Mouse (Mus musculus) cerebellum, adult 9-11 months (tissue): ENCODE measurements around the gene Cdsn.

Experiments
- DNase-seq: peaks from one replicate; pipeline ENCODE4 v3.0.0; 2022

Gene Cdsn

DNA sequence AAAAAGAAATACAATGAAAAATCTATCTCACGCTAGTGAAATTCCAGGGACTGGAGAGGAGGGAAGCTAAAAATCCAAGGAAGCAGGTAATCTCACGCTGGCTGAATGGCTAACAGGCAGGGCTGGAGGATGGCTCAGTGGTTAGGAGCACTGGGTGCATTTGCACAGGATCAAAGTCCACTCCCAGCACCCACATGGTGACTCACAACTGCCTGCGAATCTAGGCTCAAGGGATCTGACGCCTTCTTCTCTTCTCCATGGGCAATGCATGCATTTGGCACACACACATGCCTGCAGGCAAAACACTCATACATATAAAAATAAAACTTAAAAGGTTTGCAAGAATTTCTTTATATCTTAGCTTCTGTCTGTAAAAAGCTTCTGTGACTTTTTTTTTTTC lies 14.5 kb upstream of the Cdsn start:
- no peak for DNase-seq

- no peak for DNase-seq
Measured at GRCm38 (mm10) chr17:35538476-35538875, 13.5 kb upstream of the Cdsn start.

DNA sequence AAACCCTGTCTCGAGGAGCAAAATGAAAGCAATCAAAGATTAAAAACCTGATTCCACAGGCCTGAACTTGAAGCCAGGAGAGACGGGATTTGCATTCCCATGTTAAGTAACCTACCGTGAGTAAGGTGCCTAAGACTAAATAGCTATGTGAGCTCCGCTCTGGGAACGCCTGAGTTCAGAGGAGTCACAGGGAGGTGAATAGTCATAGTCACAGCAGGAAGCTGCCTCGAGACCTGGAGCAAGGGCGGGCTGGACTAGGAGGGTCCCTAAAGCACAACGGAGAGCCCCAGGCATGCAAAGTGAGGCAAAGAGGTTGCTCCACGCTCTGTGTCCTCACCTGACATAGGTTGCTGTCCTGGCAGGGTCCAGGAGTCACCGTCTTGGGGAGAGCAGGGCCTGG lies 12.4 kb upstream of the Cdsn start:
- DNase-seq = no peak

DNA sequence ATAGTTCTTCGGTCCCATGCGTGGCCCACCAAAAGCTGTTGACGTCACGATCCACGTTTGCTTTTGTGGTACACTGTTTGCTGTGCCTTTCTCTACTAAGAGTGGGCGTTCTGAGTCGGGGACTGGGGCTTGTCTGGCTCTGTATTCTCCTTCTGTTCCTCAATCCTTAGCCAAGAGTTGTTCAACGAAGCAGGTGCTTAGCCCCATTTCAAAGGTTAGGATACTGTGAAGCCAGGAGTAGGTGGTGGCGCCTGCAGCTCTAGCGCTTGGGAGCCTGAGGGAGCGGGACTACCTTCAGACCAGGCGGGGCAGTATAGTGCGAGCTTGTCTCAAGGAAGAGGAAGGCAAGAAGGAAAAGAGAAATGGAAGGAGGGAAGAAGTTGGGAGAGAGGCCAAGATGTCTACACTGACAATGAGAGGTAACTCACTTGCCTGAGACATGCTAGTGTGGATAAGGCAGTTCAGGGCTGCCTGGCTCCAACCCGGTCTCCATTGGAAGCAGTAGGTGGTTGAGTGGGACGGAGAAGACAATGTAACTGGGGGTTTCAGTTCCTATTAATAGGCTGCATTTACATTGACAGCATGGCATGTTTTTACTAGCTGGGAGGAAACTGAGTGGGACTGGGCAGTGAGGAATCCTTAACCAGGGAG lies 9.0 kb upstream of the Cdsn start:
- DNase-seq = no peak

- DNase-seq = no peak
Measured at GRCm38 (mm10) chr17:35543412-35543861, 8.5 kb upstream of the Cdsn start.

GRCm38 (mm10) chr17:35544001-35544400 lies 7.9 kb upstream of the Cdsn start:
- DNase-seq = no peak

- DNase-seq = peak; percentile 46
Measured at GRCm38 (mm10) chr17:35544680-35545079, 7.2 kb upstream of the Cdsn start.

- no peak for DNase-seq
Measured at GRCm38 (mm10) chr17:35547465-35547864, 4.5 kb upstream of the Cdsn start.

DNA sequence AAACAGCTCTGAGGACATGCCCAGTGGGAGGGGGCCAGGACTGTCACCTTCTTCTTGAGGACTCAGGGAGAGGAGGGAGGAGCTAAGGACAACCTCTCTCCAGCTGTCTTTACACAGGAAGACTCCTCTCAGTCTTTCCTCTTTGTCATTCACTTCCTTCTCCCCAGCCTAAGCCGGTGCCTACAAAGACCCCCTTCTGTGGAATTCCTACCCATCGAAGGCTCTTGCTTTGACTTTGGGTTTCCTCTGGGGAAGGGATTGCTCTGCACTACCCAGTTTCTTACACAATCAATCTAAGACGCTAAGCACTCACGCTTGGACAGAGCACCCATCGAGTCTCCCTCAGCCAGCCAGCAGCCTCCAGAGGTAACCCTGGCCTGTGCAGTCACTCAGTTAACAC lies 3.3 kb upstream of the Cdsn start:
- DNase-seq = no peak

DNA sequence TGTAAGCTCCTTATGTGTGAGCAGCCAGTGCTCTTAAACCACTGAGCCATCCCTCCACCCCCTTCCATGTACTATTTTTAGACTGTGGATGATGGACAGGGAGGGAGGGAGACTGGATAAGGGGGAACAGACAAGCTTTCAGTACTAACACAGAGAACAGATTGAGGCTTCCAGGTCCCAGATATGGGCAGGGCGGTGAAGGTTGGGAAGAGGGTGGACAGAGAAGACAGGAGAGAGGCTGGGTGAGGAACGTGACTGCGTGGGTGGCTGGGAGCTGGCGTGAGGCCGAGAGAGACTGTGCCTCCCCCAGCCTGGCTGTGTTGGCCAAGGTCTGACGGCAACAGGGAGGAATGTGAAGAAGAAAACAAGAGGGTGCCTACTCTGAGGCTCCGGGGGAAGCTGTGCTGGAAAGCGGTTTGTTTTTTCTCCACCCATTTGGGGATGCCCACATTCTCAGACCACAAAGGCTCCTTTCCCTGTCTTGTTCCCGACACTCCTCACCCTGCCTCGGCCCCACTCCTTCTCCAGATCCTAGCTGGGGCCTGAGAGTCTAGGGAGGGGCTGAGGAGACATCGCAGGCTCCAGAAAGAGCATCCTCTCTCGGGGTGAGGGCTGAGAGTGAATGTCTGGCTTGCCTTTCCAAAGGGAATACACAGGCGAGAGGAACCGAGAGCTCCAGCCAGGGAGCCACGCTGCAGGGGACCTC lies 2.3 kb upstream of the Cdsn start:
- DNase-seq = peak; percentile 92

- DNase-seq = no peak
Measured at GRCm38 (mm10) chr17:35550143-35550494, 1.8 kb upstream of the Cdsn start.

GRCm38 (mm10) chr17:35550871-35551270 lies 1.1 kb upstream of the Cdsn start:
- no peak for DNase-seq

DNA sequence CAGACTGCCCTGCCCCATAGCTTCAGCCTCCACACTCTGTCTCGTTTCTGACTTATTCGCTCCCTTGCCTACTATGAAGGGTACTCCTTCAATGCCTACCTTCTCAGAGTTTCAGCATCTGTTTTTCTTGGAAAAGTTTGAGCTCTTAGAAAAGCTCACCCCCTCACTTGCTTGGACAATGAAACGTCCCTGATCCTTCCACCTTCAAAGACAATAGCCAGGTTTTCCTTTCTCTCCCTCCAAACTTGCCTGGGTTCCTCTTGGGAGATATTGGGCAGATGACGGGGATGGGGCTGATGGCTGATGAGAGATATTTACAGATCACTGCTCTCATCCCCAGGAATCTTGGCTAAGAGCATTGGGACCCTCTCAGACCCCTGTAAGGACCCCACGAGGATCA lies 2.4 kb downstream of the Cdsn start:
- no peak for DNase-seq

GRCm38 (mm10) chr17:35554761-35555397 lies 3.0 kb downstream of the Cdsn start:
- no peak for DNase-seq

DNA sequence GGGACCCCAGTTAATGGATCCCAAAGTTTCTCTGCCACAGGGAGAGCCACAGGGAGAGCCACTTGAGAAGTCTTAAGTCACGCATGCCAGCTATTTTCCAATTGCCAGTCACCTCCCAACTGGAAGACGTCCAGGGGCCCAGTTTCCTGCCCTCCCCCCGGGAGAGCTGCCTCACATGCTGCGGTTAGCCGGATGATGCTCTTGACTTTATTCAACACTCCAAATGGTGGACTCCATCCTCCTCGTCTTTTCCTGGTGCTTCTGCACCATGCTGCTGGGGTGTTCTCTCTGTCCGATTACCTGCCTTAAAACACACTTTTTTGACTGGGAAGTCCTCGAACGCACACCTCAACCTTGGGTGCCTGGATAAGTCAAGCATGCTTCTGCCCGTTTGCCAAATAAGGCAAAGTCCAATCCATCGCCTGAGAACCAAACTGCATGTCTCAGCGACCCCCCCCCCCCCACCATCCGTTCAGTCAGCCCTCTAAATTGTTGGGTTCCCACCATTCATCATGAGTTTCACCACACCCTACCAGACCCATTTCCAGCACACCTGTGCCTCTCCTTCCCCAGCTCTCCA lies 4.3 kb downstream of the Cdsn start:
- DNase-seq = no peak

DNA sequence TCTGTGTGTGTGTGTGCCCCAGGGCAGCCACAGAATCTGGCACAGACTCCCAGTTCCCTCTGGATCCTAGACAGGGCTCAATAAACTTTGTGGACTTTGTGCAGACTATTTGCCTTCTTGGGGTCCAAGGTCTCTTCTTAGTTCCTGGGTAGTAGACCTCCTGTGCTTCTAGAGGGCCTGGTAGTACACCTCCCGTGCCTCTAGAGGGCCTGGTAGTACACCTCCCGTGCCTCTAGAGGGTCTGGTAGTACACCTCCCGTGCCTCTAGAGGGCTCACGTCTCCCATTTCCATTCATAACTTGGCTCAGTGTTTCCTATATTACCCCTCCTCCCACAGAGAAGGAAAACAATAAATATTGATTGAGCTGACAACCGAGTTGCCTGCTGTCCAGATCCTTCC lies 4.9 kb downstream of the Cdsn start:
- no peak for DNase-seq

GRCm38 (mm10) chr17:35557351-35557750 lies 5.4 kb downstream of the Cdsn start:
- DNase-seq = no peak

- DNase-seq = no peak
Measured at GRCm38 (mm10) chr17:35558216-35558615, 6.3 kb downstream of the Cdsn start.

GRCm38 (mm10) chr17:35567150-35567549 lies 15.2 kb downstream of the Cdsn start, which contains the start of gene 2300002M23Rik:
Gene 2300002M23Rik, plus strand, starts transcription at chr17:35567450.
- DNase-seq = no peak

- no peak for DNase-seq
Measured at GRCm38 (mm10) chr17:35567767-35568166, 15.8 kb downstream of the Cdsn start.

DNA sequence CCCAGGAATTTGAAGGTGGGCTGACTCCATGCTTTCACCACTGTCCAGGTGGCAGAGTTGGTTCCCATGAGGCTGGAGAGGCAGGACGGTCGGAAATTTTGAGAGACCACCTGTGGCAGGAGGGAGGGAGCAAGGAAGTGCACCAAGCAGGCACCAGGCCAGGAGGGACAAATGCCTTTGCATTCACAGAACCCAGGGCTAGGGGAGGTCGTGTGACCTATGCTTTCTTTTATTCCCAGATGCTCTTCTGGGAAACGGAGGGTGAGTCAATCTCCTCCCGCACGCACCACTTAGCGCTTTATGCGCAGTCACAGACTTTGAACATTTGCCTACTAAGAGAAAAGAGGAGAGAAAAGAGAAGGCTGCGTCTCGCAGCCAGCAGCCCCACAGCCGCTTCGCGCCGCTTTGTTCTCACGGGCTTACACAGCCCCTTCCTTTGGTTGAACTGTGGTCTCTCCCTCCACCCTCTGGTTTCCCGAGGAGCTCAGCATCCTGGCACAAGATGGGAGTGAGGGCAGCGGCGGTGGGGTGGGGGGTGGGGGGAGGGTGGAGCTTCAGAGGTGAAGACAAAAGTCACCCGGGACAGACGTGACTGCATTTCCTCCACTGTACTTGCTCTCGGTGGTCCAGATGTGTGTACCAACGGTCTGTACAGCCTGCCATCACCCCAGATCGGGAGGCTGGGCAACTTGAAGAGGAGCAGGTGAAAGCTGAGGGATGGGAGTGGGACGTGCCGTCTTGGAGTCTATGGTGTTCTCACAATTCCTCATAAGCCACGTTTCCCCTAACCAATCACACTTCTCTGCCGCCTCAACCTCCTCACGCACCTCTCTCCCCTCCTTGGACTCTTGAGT lies 17.4 kb downstream of the Cdsn start:
- DNase-seq = no peak

- no peak for DNase-seq
Measured at GRCm38 (mm10) chr17:35570836-35571235, 18.9 kb downstream of the Cdsn start.

DNA sequence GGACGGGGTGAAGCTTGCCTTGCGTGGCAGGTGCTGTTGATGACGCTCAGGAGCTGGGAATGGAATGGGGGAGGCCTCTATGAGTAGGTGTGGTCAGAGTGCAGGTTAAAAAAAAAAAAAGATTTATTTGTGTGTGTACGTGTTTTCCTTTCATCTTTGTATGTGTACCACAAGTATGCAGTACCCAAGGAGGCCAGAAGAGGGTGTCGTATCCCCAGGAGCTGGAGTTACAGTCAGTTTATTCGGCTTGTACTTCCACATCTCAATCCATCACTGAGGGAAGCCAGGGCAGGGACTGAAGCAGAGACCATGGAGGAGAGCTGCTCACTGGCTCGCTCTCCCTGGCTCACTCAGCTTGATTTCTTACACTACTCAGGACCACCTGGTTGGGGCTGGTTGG lies 19.5 kb downstream of the Cdsn start:
- DNase-seq = no peak
